Mouse (Mus musculus) embryonic fibroblast, embryonic 13.5 days (primary cell): ENCODE data around the gene Lrp4. TPM values are rescaled to one million over a fixed set of nuclear protein-coding genes. Genes with fewer than 3 reads are reported as not detected.

Source experiments
- H3K27ac ChIP-seq: 2 replicates; pipeline ENCODE4 v1.5.1; 2012; ENCODE audit warnings: low read length, control low read depth, inconsistent platforms; ENCODE audit not compliant: insufficient read depth
- H3K4me1 ChIP-seq: 2 replicates; pipeline ENCODE4 v1.6.1; 2011; ENCODE audit warnings: low read length; ENCODE audit not compliant: control insufficient read depth, insufficient read depth
- H3K4me3 ChIP-seq: 2 replicates; pipeline ENCODE4 v1.5.1; 2011; ENCODE audit warnings: mild to moderate bottlenecking, control low read depth, low read length; ENCODE audit not compliant: insufficient read depth
- CTCF ChIP-seq: IDR thresholded peaks from 2 replicates; pipeline ENCODE4 v1.5.1; 2011; ENCODE audit warnings: mild to moderate bottlenecking, control low read depth, low read length, moderate library complexity, borderline replicate concordance; ENCODE audit not compliant: insufficient read depth
- POLR2A ChIP-seq: IDR thresholded peaks from 2 replicates; pipeline ENCODE4 v1.6.1; 2011; ENCODE audit warnings: low read depth, mild to moderate bottlenecking, control low read depth, low read length, moderate library complexity
- polyA plus RNA-seq: library from polyadenylated mRNA; stranded (reverse); fragments of >200 nt; gene quantifications from 2 replicates; pipeline ENCODE4 v1.2.4, GENCODE M21; 2011; ENCODE audit warnings: low read depth; ENCODE audit not compliant: missing spikeins, insufficient read length

Lrp4 gene
- polyA plus RNA-seq = 5.1 and 7.0 TPM in 2 replicates

- Histone ChIP-seq H3K4me1 (no peaks in the 10 kb centered on the region), H3K27ac (no peak within 1 kb of the TSS), H3K4me3 (peak within 1 kb of the TSS; percentile 54)
- TF ChIP-seq POLR2A (peak; percentile 56), CTCF (no peak)
These were observed at the start of gene Lrp4 for GRCm38 (mm10) chr2:91457259-91457655. Gene Lrp4, plus strand, starts transcription at chr2:91457511.

DNA sequence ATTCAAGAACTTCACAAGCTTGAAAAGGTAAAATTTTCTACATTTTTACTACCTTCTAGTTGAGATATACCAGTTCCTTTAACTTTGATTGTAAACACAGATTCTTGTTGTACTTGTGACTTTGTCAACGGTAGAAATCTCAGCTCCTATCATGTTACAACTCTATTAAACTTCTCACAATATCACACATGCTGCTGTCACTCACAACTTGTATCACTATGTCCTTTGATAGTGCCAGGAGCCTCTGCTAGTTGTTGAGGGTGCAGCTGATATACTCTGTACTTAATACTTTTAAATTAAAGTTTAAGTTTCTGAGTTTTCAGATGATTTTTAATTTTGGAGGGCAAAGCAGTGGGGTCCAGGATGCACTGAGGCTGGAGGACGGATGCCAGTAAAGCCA, 49.3 kb upstream of the Lrp4 start:
- TF ChIP-seq CTCF = no peak
- no peak for TF ChIP-seq POLR2A
- Histone ChIP-seq H3K4me1 (peaks cover 11% of the 10 kb centered on the region; the same call in 1 of the 2 replicates), H3K27ac (no peak overlapping the region), H3K4me3 (no peak overlapping the region)

GRCm38 (mm10) chr2:91411473-91411872, 45.8 kb upstream of the Lrp4 start:
- Histone ChIP-seq H3K4me1 (peaks cover 11% of the 10 kb centered on the region; the same call in 1 of the 2 replicates), H3K27ac (peak overlapping the region; percentile 76), H3K4me3 (no peak overlapping the region)
- TF ChIP-seq CTCF (no peak), POLR2A (no peak)

GRCm38 (mm10) chr2:91412361-91412760, 45.0 kb upstream of the Lrp4 start:
- H3K4me1 ChIP-seq = peaks cover 11% of the 10 kb centered on the region; the same call in 1 of the 2 replicates
- TF ChIP-seq CTCF = no peak
- no peak for TF ChIP-seq POLR2A
- no peak overlapping the region for H3K4me3 ChIP-seq
- H3K27ac ChIP-seq = peak overlapping the region; percentile 76

- TF ChIP-seq CTCF (no peak), POLR2A (no peak)
- Histone ChIP-seq H3K4me1 (peaks cover 11% of the 10 kb centered on the region; the same call in 1 of the 2 replicates), H3K27ac (no peak overlapping the region), H3K4me3 (no peak overlapping the region)
These were observed 43.5 kb upstream of the Lrp4 start for GRCm38 (mm10) chr2:91413811-91414210.

DNA sequence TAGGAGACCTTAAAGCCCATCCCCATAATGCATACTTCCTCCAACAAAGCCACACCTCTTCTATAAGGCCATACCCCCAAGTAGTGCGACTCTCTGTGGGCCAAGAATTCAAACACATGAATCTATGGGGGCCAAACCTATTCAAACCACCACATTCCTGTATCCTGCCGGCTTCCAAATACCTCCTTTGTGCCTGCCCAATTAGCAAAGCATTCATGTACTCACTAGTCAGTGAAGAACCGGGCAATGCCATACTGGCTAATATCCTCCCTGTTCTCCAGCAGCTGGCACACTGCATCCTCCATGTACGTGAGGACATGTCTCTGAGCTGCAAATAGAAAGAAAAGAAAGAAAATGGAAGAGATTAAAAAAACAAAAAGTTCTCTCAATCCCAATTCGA, 35.7 kb upstream of the Lrp4 start:
- TF ChIP-seq POLR2A = no peak
- no peak for TF ChIP-seq CTCF
- Histone ChIP-seq H3K27ac (no peak overlapping the region), H3K4me1 (no peaks in the 10 kb centered on the region)

GRCm38 (mm10) chr2:91424061-91424720, 33.1 kb upstream of the Lrp4 start:
- TF ChIP-seq POLR2A (no peak), CTCF (no peak)
- H3K4me1 ChIP-seq = no peaks in the 10 kb centered on the region
- H3K27ac ChIP-seq = no peak overlapping the region
- no peak overlapping the region for H3K4me3 ChIP-seq

More for the DNA sequence above, 35.7 kb upstream of the Lrp4 start:
- H3K4me3 ChIP-seq = no peak overlapping the region

GRCm38 (mm10) chr2:91426321-91426720, 31.0 kb upstream of the Lrp4 start:
- H3K4me3 ChIP-seq = no peak overlapping the region
- no peaks in the 10 kb centered on the region for H3K4me1 ChIP-seq
- H3K27ac ChIP-seq = no peak overlapping the region
- no peak for TF ChIP-seq CTCF
- TF ChIP-seq POLR2A = no peak

- H3K4me1 ChIP-seq = no peaks in the 10 kb centered on the region
- no peak overlapping the region for H3K4me3 ChIP-seq
- no peak overlapping the region for H3K27ac ChIP-seq
- TF ChIP-seq POLR2A (no peak), CTCF (no peak)
These were observed 28.2 kb upstream of the Lrp4 start for GRCm38 (mm10) chr2:91429146-91429545.

DNA sequence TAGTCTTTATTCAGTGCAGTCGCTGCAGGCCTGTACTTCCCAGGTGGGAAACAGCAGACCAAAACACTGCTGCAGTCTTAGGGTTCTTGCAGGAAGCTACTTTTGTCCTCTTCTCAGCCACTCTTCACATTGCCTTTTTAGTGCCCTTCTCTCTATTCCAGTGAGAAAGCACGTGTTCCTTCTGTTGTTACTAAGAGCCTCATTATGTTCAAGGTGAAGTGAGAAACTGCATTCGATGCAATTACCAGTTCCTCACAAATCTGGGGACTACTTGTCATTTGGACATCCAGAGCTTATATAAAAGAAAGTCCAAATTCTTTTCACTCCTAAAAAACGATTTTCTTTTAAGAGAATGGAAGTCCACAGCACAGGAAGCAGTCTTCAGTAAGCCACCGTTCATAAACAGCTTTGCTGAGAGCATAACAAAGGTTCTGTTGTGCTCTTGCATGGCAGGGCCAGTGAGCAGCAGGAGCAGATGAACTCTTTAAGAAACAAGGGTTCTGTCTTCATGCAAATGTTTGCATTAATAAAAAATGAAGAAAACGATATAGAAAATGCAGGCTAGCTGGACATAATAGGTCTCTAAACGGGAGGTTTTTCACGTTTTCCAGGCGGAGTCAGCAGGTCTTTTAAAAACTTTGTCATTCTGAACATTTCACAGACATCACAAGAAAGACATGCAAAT, 27.3 kb upstream of the Lrp4 start:
- Histone ChIP-seq H3K4me3 (no peak overlapping the region), H3K4me1 (no peaks in the 10 kb centered on the region), H3K27ac (no peak overlapping the region)
- TF ChIP-seq CTCF = no peak
